Mouse (Mus musculus): ENCODE measurements at regions not wholly inside any gene's neighbourhood (a gene's known extent, or its start where the extent isn't known, plus 50 kb on each side); places are given as distances from the start of the nearest gene placed in this dataset.
A peak's percentile ranks its signal among the peaks of the same experiment; 100 is the strongest.

- TF ChIP-seq CTCF (IDR thresholded peaks at IDR 0.05; ENCODE audit: borderline replicate concordance, extremely low read depth, insufficient read depth, insufficient read length) (no peak), POLR2A (IDR thresholded peaks at IDR 0.05; ENCODE audit: borderline replicate concordance, extremely low read depth, insufficient read depth, insufficient read length, poor library complexity, severe bottlenecking) (no peak)
- DNase-seq (ENCODE audit: low read depth), result peak; percentile 54
Observed at GRCm38 (mm10) chr2:166279676-166280075, 124.2 kb upstream of the Sulf2 start.

- no peak for DNase-seq (ENCODE audit: low read depth)
- TF ChIP-seq POLR2A (IDR thresholded peaks at IDR 0.05; ENCODE audit: borderline replicate concordance, extremely low read depth, insufficient read depth, insufficient read length, poor library complexity, severe bottlenecking) (no peak), CTCF (IDR thresholded peaks at IDR 0.05; ENCODE audit: borderline replicate concordance, extremely low read depth, insufficient read depth, insufficient read length) (no peak)
Observed at GRCm38 (mm10) chr2:166275398-166275797, 119.9 kb upstream of the Sulf2 start.

- TF ChIP-seq POLR2A (IDR thresholded peaks at IDR 0.05; ENCODE audit: borderline replicate concordance, extremely low read depth, insufficient read depth, insufficient read length, poor library complexity, severe bottlenecking), result no peak
- TF ChIP-seq CTCF (IDR thresholded peaks at IDR 0.05; ENCODE audit: borderline replicate concordance, extremely low read depth, insufficient read depth, insufficient read length), result no peak
Observed at GRCm38 (mm10) chr2:166274016-166274346, 118.5 kb upstream of the Sulf2 start.

GRCm38 (mm10) chr2:166273312-166274015 lies 118.0 kb upstream of the Sulf2 start:
- no peak for TF ChIP-seq CTCF (IDR thresholded peaks at IDR 0.05; ENCODE audit: borderline replicate concordance, extremely low read depth, insufficient read depth, insufficient read length)
- no peak for TF ChIP-seq POLR2A (IDR thresholded peaks at IDR 0.05; ENCODE audit: borderline replicate concordance, extremely low read depth, insufficient read depth, insufficient read length, poor library complexity, severe bottlenecking)
- DNase-seq (ENCODE audit: low read depth), result peak; percentile 90

More at GRCm38 (mm10) chr2:166274016-166274346, 118.5 kb upstream of the Sulf2 start:
- no peak for DNase-seq (ENCODE audit: low read depth)

GRCm38 (mm10) chr2:166272841-166273240 lies 117.4 kb upstream of the Sulf2 start:
- no peak for TF ChIP-seq CTCF (IDR thresholded peaks at IDR 0.05; ENCODE audit: borderline replicate concordance, extremely low read depth, insufficient read depth, insufficient read length)
- TF ChIP-seq POLR2A (IDR thresholded peaks at IDR 0.05; ENCODE audit: borderline replicate concordance, extremely low read depth, insufficient read depth, insufficient read length, poor library complexity, severe bottlenecking), result no peak
- DNase-seq (ENCODE audit: low read depth), result no peak

GRCm38 (mm10) chr2:166272190-166272543 lies 116.7 kb upstream of the Sulf2 start:
- no peak for DNase-seq (ENCODE audit: low read depth)
- no peak for TF ChIP-seq CTCF (IDR thresholded peaks at IDR 0.05; ENCODE audit: borderline replicate concordance, extremely low read depth, insufficient read depth, insufficient read length)

GRCm38 (mm10) chr2:166271373-166272189 lies 116.1 kb upstream of the Sulf2 start:
- peak; percentile 80 for DNase-seq (ENCODE audit: low read depth)
- TF ChIP-seq CTCF (IDR thresholded peaks at IDR 0.05; ENCODE audit: borderline replicate concordance, extremely low read depth, insufficient read depth, insufficient read length) (no peak), POLR2A (IDR thresholded peaks at IDR 0.05; ENCODE audit: borderline replicate concordance, extremely low read depth, insufficient read depth, insufficient read length, poor library complexity, severe bottlenecking) (no peak)

GRCm38 (mm10) chr2:166270007-166270406 lies 114.5 kb upstream of the Sulf2 start:
- TF ChIP-seq CTCF (IDR thresholded peaks at IDR 0.05; ENCODE audit: borderline replicate concordance, extremely low read depth, insufficient read depth, insufficient read length) (no peak), POLR2A (IDR thresholded peaks at IDR 0.05; ENCODE audit: borderline replicate concordance, extremely low read depth, insufficient read depth, insufficient read length, poor library complexity, severe bottlenecking) (no peak)
- no peak for DNase-seq (ENCODE audit: low read depth)

GRCm38 (mm10) chr2:166266915-166267314 lies 111.5 kb upstream of the Sulf2 start:
- DNase-seq (ENCODE audit: low read depth), result no peak
- TF ChIP-seq POLR2A (IDR thresholded peaks at IDR 0.05; ENCODE audit: borderline replicate concordance, extremely low read depth, insufficient read depth, insufficient read length, poor library complexity, severe bottlenecking) (no peak), CTCF (IDR thresholded peaks at IDR 0.05; ENCODE audit: borderline replicate concordance, extremely low read depth, insufficient read depth, insufficient read length) (no peak)

GRCm38 (mm10) chr2:166266507-166266906 lies 111.0 kb upstream of the Sulf2 start:
- DNase-seq (ENCODE audit: low read depth), result peak; percentile 58
- TF ChIP-seq POLR2A (IDR thresholded peaks at IDR 0.05; ENCODE audit: borderline replicate concordance, extremely low read depth, insufficient read depth, insufficient read length, poor library complexity, severe bottlenecking), result no peak
- TF ChIP-seq CTCF (IDR thresholded peaks at IDR 0.05; ENCODE audit: borderline replicate concordance, extremely low read depth, insufficient read depth, insufficient read length), result no peak

- no peak for DNase-seq (ENCODE audit: low read depth)
- no peak for TF ChIP-seq CTCF (IDR thresholded peaks at IDR 0.05; ENCODE audit: borderline replicate concordance, extremely low read depth, insufficient read depth, insufficient read length)
- no peak for TF ChIP-seq POLR2A (IDR thresholded peaks at IDR 0.05; ENCODE audit: borderline replicate concordance, extremely low read depth, insufficient read depth, insufficient read length, poor library complexity, severe bottlenecking)
Observed at GRCm38 (mm10) chr2:166264756-166265155, 109.3 kb upstream of the Sulf2 start.

- no peak for TF ChIP-seq CTCF (IDR thresholded peaks at IDR 0.05; ENCODE audit: borderline replicate concordance, extremely low read depth, insufficient read depth, insufficient read length)
- no peak for TF ChIP-seq POLR2A (IDR thresholded peaks at IDR 0.05; ENCODE audit: borderline replicate concordance, extremely low read depth, insufficient read depth, insufficient read length, poor library complexity, severe bottlenecking)
- DNase-seq (ENCODE audit: low read depth), result no peak
Observed at GRCm38 (mm10) chr2:166261799-166262198, 106.3 kb upstream of the Sulf2 start.

All from brain, embryonic 14.5 days (tissue).